Mouse (Mus musculus): ENCODE measurements around the gene Osbpl7.

DNA sequence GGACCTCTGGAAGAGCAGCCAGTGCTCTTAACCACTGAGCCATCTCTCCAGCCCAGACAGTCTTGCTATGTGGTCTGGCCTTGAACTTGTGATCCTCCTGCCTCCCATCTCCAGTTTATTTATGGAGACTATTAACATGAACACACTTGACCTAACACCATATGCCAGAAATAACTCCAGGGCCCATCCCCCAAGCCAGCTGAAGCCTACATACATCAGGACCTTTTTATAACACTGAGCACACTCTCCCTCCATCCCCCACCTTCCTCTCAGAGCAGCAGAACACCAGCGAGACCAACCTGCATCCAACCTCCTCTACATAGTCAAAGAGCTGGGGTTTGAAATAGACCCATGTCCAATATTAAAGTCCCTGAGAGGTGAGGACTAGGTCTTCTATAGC is 20.7 kb downstream of the Osbpl7 start:
- TF ChIP-seq CTCF (IDR thresholded peaks at IDR 0.05; ENCODE audit: control insufficient read depth, insufficient read depth, low read length) (no peak), POLR2A (IDR thresholded peaks at IDR 0.05; ENCODE audit: borderline replicate concordance, control insufficient read depth, low read depth, low read length) (no peak)
